Mouse (Mus musculus): ENCODE results near the gene Kcnk4. TPM values are rescaled to one million over a fixed set of nuclear protein-coding genes. Genes with fewer than 3 reads are reported as not detected.

The Kcnk4 gene
- polyA plus RNA-seq, 1 experiment from 2014 or later, result 0.12 TPM

GRCm38 (mm10) chr19:6941372-6942248, 7.3 kb upstream of the Kcnk4 start, which contains the start of gene Bad:
Gene Bad (plus strand): TSS chr19:6941861.
- peak within 1 kb of the TSS; percentile 86 for H3K9ac ChIP-seq (ENCODE audit: low read depth, low read length)
- 0 out of 2 replicates have a peak, but pooled peaks cover 4% of the 10 kb centered on the region for H3K36me3 ChIP-seq (ENCODE audit: control insufficient read depth, insufficient read depth, low read length)
- WGBS, result under 1% methylated on average over 82 of the region's 83 CpGs
- H3K4me3 ChIP-seq (ENCODE audit: low read length), result peak within 1 kb of the TSS; percentile 88
- H3K27ac ChIP-seq (ENCODE audit: low read depth, low read length), result peak within 1 kb of the TSS; percentile 98
- H3K4me2 ChIP-seq (replicated peaks; ENCODE audit: low read depth, low read length), result peak within 1 kb of the TSS; percentile 98
- no peaks in the 10 kb centered on the region for H3K9me3 ChIP-seq (ENCODE audit: control insufficient read depth, low read length)
- H3K27me3 ChIP-seq (ENCODE audit: control insufficient read depth, insufficient read depth, low read length), result no peaks in the 10 kb centered on the region
- peak; percentile 78 for ATAC-seq (ENCODE audit: low FRiP score, low TSS enrichment)
- H3K4me1 ChIP-seq (ENCODE audit: control insufficient read depth, insufficient read depth, low read length), result peaks cover 9% of the 10 kb centered on the region

- Histone ChIP-seq H3K4me2 (replicated peaks; ENCODE audit: low read depth, low read length) (peak overlapping the region; percentile 98), H3K27ac (ENCODE audit: low read depth, low read length) (peak overlapping the region; percentile 98; the same call in 1 of the 2 replicates), H3K36me3 (ENCODE audit: control insufficient read depth, insufficient read depth, low read length) (no peaks in the 10 kb centered on the region), H3K9ac (ENCODE audit: low read depth, low read length) (peak overlapping the region; percentile 86), H3K27me3 (ENCODE audit: control insufficient read depth, insufficient read depth, low read length) (peaks cover 5% of the 10 kb centered on the region), H3K4me1 (ENCODE audit: control insufficient read depth, insufficient read depth, low read length) (peaks cover 9% of the 10 kb centered on the region), H3K4me3 (ENCODE audit: low read length) (peak overlapping the region; percentile 88), H3K9me3 (ENCODE audit: control insufficient read depth, low read length) (no peaks in the 10 kb centered on the region)
- WGBS, result 22% methylated on average over 28 of the region's 29 CpGs
- peak; percentile 11 for ATAC-seq (ENCODE audit: low FRiP score, low TSS enrichment)
These were observed 6.4 kb upstream of the Kcnk4 start for GRCm38 (mm10) chr19:6940396-6941351.

GRCm38 (mm10) chr19:6939106-6940002, 5.0 kb upstream of the Kcnk4 start:
- no peak overlapping the region for H3K4me3 ChIP-seq (ENCODE audit: low read length)
- H3K36me3 ChIP-seq (ENCODE audit: control insufficient read depth, insufficient read depth, low read length), result no peaks in the 10 kb centered on the region
- no peaks in the 10 kb centered on the region for H3K9me3 ChIP-seq (ENCODE audit: control insufficient read depth, low read length)
- H3K4me1 ChIP-seq (ENCODE audit: control insufficient read depth, insufficient read depth, low read length), result peaks cover 9% of the 10 kb centered on the region
- H3K9ac ChIP-seq (ENCODE audit: low read depth, low read length), result no peak overlapping the region
- H3K4me2 ChIP-seq (replicated peaks; ENCODE audit: low read depth, low read length), result no peak overlapping the region
- WGBS, result 89% methylated on average over 20 of the region's 20 CpGs
- ATAC-seq (ENCODE audit: low FRiP score, low TSS enrichment), result no peak
- peaks cover 19% of the 10 kb centered on the region for H3K27me3 ChIP-seq (ENCODE audit: control insufficient read depth, insufficient read depth, low read length)
- no peak overlapping the region for H3K27ac ChIP-seq (ENCODE audit: low read depth, low read length)

GRCm38 (mm10) chr19:6937541-6938465, 3.5 kb upstream of the Kcnk4 start:
- no peak overlapping the region for H3K9ac ChIP-seq (ENCODE audit: low read depth, low read length)
- no peak overlapping the region for H3K4me2 ChIP-seq (replicated peaks; ENCODE audit: low read depth, low read length)
- H3K9me3 ChIP-seq (ENCODE audit: control insufficient read depth, low read length), result no peaks in the 10 kb centered on the region
- ATAC-seq (ENCODE audit: low FRiP score, low TSS enrichment), result no peak
- no peak overlapping the region for H3K4me3 ChIP-seq (ENCODE audit: low read length)
- peaks cover 34% of the 10 kb centered on the region for H3K27me3 ChIP-seq (ENCODE audit: control insufficient read depth, insufficient read depth, low read length)
- peaks cover 19% of the 10 kb centered on the region for H3K4me1 ChIP-seq (ENCODE audit: control insufficient read depth, insufficient read depth, low read length)
- H3K27ac ChIP-seq (ENCODE audit: low read depth, low read length), result no peak overlapping the region
- 79% methylated on average over 16 of the region's 16 CpGs for WGBS
- H3K36me3 ChIP-seq (ENCODE audit: control insufficient read depth, insufficient read depth, low read length), result no peaks in the 10 kb centered on the region

GRCm38 (mm10) chr19:6936299-6936698, 2.0 kb upstream of the Kcnk4 start:
- Histone ChIP-seq H3K9me3 (ENCODE audit: control insufficient read depth, low read length) (no peaks in the 10 kb centered on the region), H3K36me3 (ENCODE audit: control insufficient read depth, insufficient read depth, low read length) (no peaks in the 10 kb centered on the region), H3K27ac (ENCODE audit: low read depth, low read length) (no peak overlapping the region), H3K9ac (ENCODE audit: low read depth, low read length) (no peak overlapping the region), H3K4me2 (replicated peaks; ENCODE audit: low read depth, low read length) (no peak overlapping the region), H3K4me1 (ENCODE audit: control insufficient read depth, insufficient read depth, low read length) (peaks cover 19% of the 10 kb centered on the region), H3K4me3 (ENCODE audit: low read length) (no peak overlapping the region), H3K27me3 (ENCODE audit: control insufficient read depth, insufficient read depth, low read length) (peaks cover 49% of the 10 kb centered on the region)
- no peak for ATAC-seq (ENCODE audit: low FRiP score, low TSS enrichment)
- 25% methylated on average over 3 of the region's 3 CpGs for WGBS

- H3K4me1 ChIP-seq (ENCODE audit: control insufficient read depth, insufficient read depth, low read length), result peaks cover 10% of the 10 kb centered on the region
- WGBS, result 2% methylated on average over 58 of the region's 58 CpGs
- H3K36me3 ChIP-seq (ENCODE audit: control insufficient read depth, insufficient read depth, low read length), result no peaks in the 10 kb centered on the region
- no peak overlapping the region for H3K27ac ChIP-seq (ENCODE audit: low read depth, low read length)
- ATAC-seq (ENCODE audit: low FRiP score, low TSS enrichment), result peak; percentile 15; the same call in 1 of the 2 replicates
- peak overlapping the region; percentile 41 for H3K4me3 ChIP-seq (ENCODE audit: low read length)
- H3K9me3 ChIP-seq (ENCODE audit: control insufficient read depth, low read length), result no peaks in the 10 kb centered on the region
- H3K4me2 ChIP-seq (replicated peaks; ENCODE audit: low read depth, low read length), result peak overlapping the region; percentile 78
- peak overlapping the region; percentile 44 for H3K9ac ChIP-seq (ENCODE audit: low read depth, low read length)
- peaks cover 62% of the 10 kb centered on the region for H3K27me3 ChIP-seq (ENCODE audit: control insufficient read depth, insufficient read depth, low read length)
These were observed 700 bp downstream of the Kcnk4 start for GRCm38 (mm10) chr19:6933436-6934194.

- Histone ChIP-seq H3K9me3 (ENCODE audit: control insufficient read depth, low read length) (no peaks in the 10 kb centered on the region), H3K27ac (ENCODE audit: low read depth, low read length) (no peak overlapping the region), H3K9ac (ENCODE audit: low read depth, low read length) (no peak overlapping the region), H3K4me3 (ENCODE audit: low read length) (peak overlapping the region; percentile 41), H3K27me3 (ENCODE audit: control insufficient read depth, insufficient read depth, low read length) (peaks cover 65% of the 10 kb centered on the region), H3K4me1 (ENCODE audit: control insufficient read depth, insufficient read depth, low read length) (peaks cover 10% of the 10 kb centered on the region), H3K36me3 (ENCODE audit: control insufficient read depth, insufficient read depth, low read length) (no peaks in the 10 kb centered on the region), H3K4me2 (replicated peaks; ENCODE audit: low read depth, low read length) (no peak overlapping the region)
- 30% methylated on average over 4 of the region's 4 CpGs for WGBS
- no peak for ATAC-seq (ENCODE audit: low FRiP score, low TSS enrichment)
These were observed 1.2 kb downstream of the Kcnk4 start for GRCm38 (mm10) chr19:6933102-6933435.
